Mouse (Mus musculus) liver, postnatal 0 days (tissue): ENCODE results near the gene Eef1e1. TPM values are rescaled to one million over a fixed set of nuclear protein-coding genes. Genes with fewer than 3 reads are reported as not detected.

Experiments used
- ATAC-seq: fragments of 200-750 bp; cut with Nextera tagmentation; 2 replicates; pipeline ENCODE4 v1.8.0; 2017; ENCODE audit warnings: mild to moderate bottlenecking, moderate library complexity
- DNase-seq: peaks from one replicate; pipeline ENCODE4 v3.0.0-alpha.2; 2016
- H3K27ac ChIP-seq: fragments of 300-500 bp; sonication (generic); 2 replicates; pipeline ENCODE4 v1.5.1; 2014; ENCODE audit warnings: antibody characterized with exemption, moderate library complexity, mild to moderate bottlenecking, low read depth
- H3K27me3 ChIP-seq: fragments of 300-500 bp; sonication (generic); 2 replicates; pipeline ENCODE4 v1.6.1; 2014; ENCODE audit warnings: low read length, control low read depth, mixed read lengths; ENCODE audit not compliant: insufficient read depth
- H3K36me3 ChIP-seq: fragments of 300-500 bp; sonication (generic); replicated peaks from 2 replicates; pipeline ENCODE4 v1.6.1; 2014; ENCODE audit warnings: mild to moderate bottlenecking, control low read depth, low read length, moderate library complexity, mixed read lengths; ENCODE audit not compliant: insufficient read depth
- H3K4me1 ChIP-seq: fragments of 300-500 bp; sonication (generic); 2 replicates; pipeline ENCODE4 v1.6.1; 2014; ENCODE audit warnings: antibody characterized with exemption, mild to moderate bottlenecking, control low read depth; ENCODE audit not compliant: insufficient read depth
- H3K4me2 ChIP-seq: fragments of 300-500 bp; sonication (generic); 2 replicates; pipeline ENCODE4 v1.6.1; 2014; ENCODE audit warnings: low read depth, mild to moderate bottlenecking, low read length, moderate library complexity, mixed read lengths
- H3K4me3 ChIP-seq: fragments of 300-500 bp; sonication (generic); 2 replicates; pipeline ENCODE4 v1.5.1; 2014; ENCODE audit warnings: low read depth, low read length
- H3K9ac ChIP-seq: fragments of 300-500 bp; sonication (generic); replicated peaks from 2 replicates; pipeline ENCODE4 v1.6.1; 2014; ENCODE audit warnings: mild to moderate bottlenecking, moderate library complexity
- H3K9me3 ChIP-seq: fragments of 300-500 bp; sonication (generic); 2 replicates; pipeline ENCODE4 v1.6.1; 2016; ENCODE audit warnings: mild to moderate bottlenecking, control low read depth, low read length, mixed read lengths
- CTCF ChIP-seq: sonication (generic); IDR thresholded peaks from 2 replicates; pipeline ENCODE4 v1.5.1; 2016; ENCODE audit warnings: antibody characterized with exemption, low read depth
- EP300 ChIP-seq: IDR thresholded peaks from 2 replicates; pipeline ENCODE4 v1.6.1; 2016; ENCODE audit warnings: antibody characterized with exemption, low read depth, mild to moderate bottlenecking
- WGBS: fragments of 180-500 bp; shearing (Covaris S2); extraction: QIAGEN DNeasy Blood & Tissue Kit; methylation state at CpG from one replicate; pipeline ENCODE4 v1.1.7; 2014; ENCODE audit not compliant: insufficient replicate concordance; 5-methylcytosine and 5-hydroxymethylcytosine counted together
- polyA plus RNA-seq: library from polyadenylated mRNA; unstranded; fragments of >200 nt; fragmentation: Nextera tagmentation; extraction: Ambion mirVana; gene quantifications from 2 replicates; pipeline ENCODE4 v1.2.1, GENCODE M21; 2015

Gene Eef1e1
- polyA plus RNA-seq, 1 experiment from 2014 or later = 25.5 TPM

GRCm38 (mm10) chr13:38616887-38617286 lies 42.0 kb downstream of the Eef1e1 start:
- Histone ChIP-seq H3K9me3 (no peaks in the 10 kb centered on the region), H3K9ac (no peak overlapping the region), H3K36me3 (peaks cover 8% of the 10 kb centered on the region), H3K4me1 (peaks cover 17% of the 10 kb centered on the region), H3K4me3 (no peak overlapping the region), H3K27ac (peak overlapping the region; percentile 24; the same call in 1 of the 2 replicates), H3K27me3 (no peaks in the 10 kb centered on the region), H3K4me2 (no peak overlapping the region)
- DNase-seq = no peak
- no peak for ATAC-seq
- TF ChIP-seq CTCF (no peak), EP300 (no peak)
- 65% methylated on average over 4 of the region's 4 CpGs for WGBS

- WGBS = 45% methylated on average over 5 of the region's 5 CpGs
- Histone ChIP-seq H3K27ac (no peak overlapping the region), H3K27me3 (no peaks in the 10 kb centered on the region), H3K36me3 (peaks cover 8% of the 10 kb centered on the region), H3K4me1 (peaks cover 17% of the 10 kb centered on the region), H3K4me2 (no peak overlapping the region), H3K9ac (no peak overlapping the region), H3K9me3 (no peaks in the 10 kb centered on the region), H3K4me3 (no peak overlapping the region)
- DNase-seq (no peak), ATAC-seq (no peak)
- TF ChIP-seq CTCF = no peak
- TF ChIP-seq EP300 = peak; percentile 77
Observed at GRCm38 (mm10) chr13:38615656-38616055, 43.2 kb downstream of the Eef1e1 start.

GRCm38 (mm10) chr13:38614298-38614697 lies 44.6 kb downstream of the Eef1e1 start:
- 40% methylated on average over 5 of the region's 5 CpGs for WGBS
- Histone ChIP-seq H3K9ac (no peak overlapping the region), H3K27ac (peak overlapping the region; percentile 55; the same call in 1 of the 2 replicates), H3K4me1 (peaks cover 17% of the 10 kb centered on the region), H3K4me3 (no peak overlapping the region), H3K27me3 (no peaks in the 10 kb centered on the region), H3K36me3 (peaks cover 17% of the 10 kb centered on the region), H3K4me2 (peak overlapping the region; percentile 56), H3K9me3 (no peaks in the 10 kb centered on the region)
- TF ChIP-seq EP300 (no peak), CTCF (no peak)
- DNase-seq = no peak
- ATAC-seq = no peak

- H3K27ac ChIP-seq = peak overlapping the region; percentile 55; the same call in 1 of the 2 replicates
- DNase-seq = no peak
- H3K9ac ChIP-seq = no peak overlapping the region
- TF ChIP-seq CTCF (no peak), EP300 (peak; percentile 54)
- H3K4me3 ChIP-seq = no peak overlapping the region
- peaks cover 15% of the 10 kb centered on the region for H3K36me3 ChIP-seq
- ATAC-seq = no peak
- 32% methylated on average over 8 of the region's 8 CpGs for WGBS
- H3K27me3 ChIP-seq = no peaks in the 10 kb centered on the region
- H3K9me3 ChIP-seq = no peaks in the 10 kb centered on the region
- peaks cover 17% of the 10 kb centered on the region for H3K4me1 ChIP-seq
- peak overlapping the region; percentile 56 for H3K4me2 ChIP-seq
Observed at GRCm38 (mm10) chr13:38613583-38613982, 45.3 kb downstream of the Eef1e1 start.

- H3K4me1 ChIP-seq = peaks cover 17% of the 10 kb centered on the region
- WGBS = 82% methylated on average over 9 of the region's 9 CpGs
Observed at GRCm38 (mm10) chr13:38612608-38613007, 46.2 kb downstream of the Eef1e1 start.

GRCm38 (mm10) chr13:38612179-38612578 lies 46.7 kb downstream of the Eef1e1 start:
- Histone ChIP-seq H3K4me2 (no peak overlapping the region), H3K36me3 (peaks cover 16% of the 10 kb centered on the region), H3K9ac (no peak overlapping the region), H3K4me1 (peaks cover 17% of the 10 kb centered on the region), H3K27me3 (no peaks in the 10 kb centered on the region), H3K4me3 (no peak overlapping the region), H3K9me3 (no peaks in the 10 kb centered on the region), H3K27ac (no peak overlapping the region)
- DNase-seq (no peak), ATAC-seq (no peak)
- 95% methylated on average over 4 of the region's 4 CpGs for WGBS
- TF ChIP-seq EP300 (no peak), CTCF (peak; percentile 42)

More at GRCm38 (mm10) chr13:38612608-38613007, 46.2 kb downstream of the Eef1e1 start:
- TF ChIP-seq EP300 = no peak
- no peak for TF ChIP-seq CTCF
- Histone ChIP-seq H3K9ac (no peak overlapping the region), H3K4me2 (no peak overlapping the region), H3K27ac (no peak overlapping the region), H3K4me3 (no peak overlapping the region), H3K36me3 (peaks cover 15% of the 10 kb centered on the region), H3K9me3 (no peaks in the 10 kb centered on the region), H3K27me3 (no peaks in the 10 kb centered on the region)
- no peak for DNase-seq
- no peak for ATAC-seq

- peaks cover 18% of the 10 kb centered on the region for H3K36me3 ChIP-seq
- DNase-seq (no peak), ATAC-seq (no peak)
- H3K4me3 ChIP-seq = no peak overlapping the region
- no peaks in the 10 kb centered on the region for H3K9me3 ChIP-seq
- no peaks in the 10 kb centered on the region for H3K27me3 ChIP-seq
- no peak overlapping the region for H3K27ac ChIP-seq
- no peak for TF ChIP-seq CTCF
- TF ChIP-seq EP300 = no peak
- WGBS = 83% methylated on average over 6 of the region's 6 CpGs
- H3K4me1 ChIP-seq = peaks cover 14% of the 10 kb centered on the region
- H3K4me2 ChIP-seq = no peak overlapping the region
- H3K9ac ChIP-seq = no peak overlapping the region
Observed at GRCm38 (mm10) chr13:38610336-38610735, 48.5 kb downstream of the Eef1e1 start.
